Mouse (Mus musculus): Measurements from ENCODE around the gene Rhoh.

GRCm38 (mm10) chr5:65860281-65861000 is 572 bp upstream of the Rhoh start:
- no peak for TF ChIP-seq CTCF (IDR thresholded peaks at IDR 0.05; ENCODE audit: low read depth)
- TF ChIP-seq EP300 (IDR thresholded peaks at IDR 0.05; ENCODE audit: low read depth) = no peak

Measured in liver, embryonic 14.5 days (tissue).